Mouse (Mus musculus): ENCODE measurements around the gene Cdc42ep2. TPM values are rescaled to one million over a fixed set of nuclear protein-coding genes. Genes with fewer than 3 reads are reported as not detected.

Gene Cdc42ep2
- under 1 TPM; 0.06 to 0.79 TPM for polyA plus RNA-seq (2017; shearing (Covaris generic))

GRCm38 (mm10) chr19:5924713-5925093 is at the start of gene Cdc42ep2:
Gene Cdc42ep2 (minus strand): TSS chr19:5924816.

GRCm38 (mm10) chr19:5963883-5964562 is 39.4 kb upstream of the Cdc42ep2 start, which contains the start of gene Pola2:
Gene Pola2 (minus strand): TSS chr19:5964202.

GRCm38 (mm10) chr19:5913007-5913719 is 11.5 kb downstream of the Cdc42ep2 start, which contains the start of gene Dpf2:
Gene Dpf2 (minus strand): TSS chr19:5913010.

GRCm38 (mm10) chr19:5894002-5894678 is 30.5 kb downstream of the Cdc42ep2 start, which contains the start of gene Tigd3:
Gene Tigd3 (minus strand): TSS chr19:5894149.

GRCm38 (mm10) chr19:5877618-5878361 is 46.8 kb downstream of the Cdc42ep2 start, which contains the start of gene Slc25a45:
Gene Slc25a45 (plus strand): TSS chr19:5877808.

GRCm38 (mm10) chr19:5874969-5875480 is 49.6 kb downstream of the Cdc42ep2 start, which contains the start of gene Frmd8:
Gene Frmd8 (minus strand): TSS chr19:5875274.

Other genes starting within 250 kb of the Cdc42ep2 start
- gene Map3k11, start 236.1 kb downstream of the Cdc42ep2 start, polyA plus RNA-seq (2017; shearing (Covaris generic)), result 10 to 100 TPM; 47.3 to 58.7 TPM
- gene Pcnx3, start 235.9 kb downstream of the Cdc42ep2 start, polyA plus RNA-seq (2017; shearing (Covaris generic)), result 10 to 100 TPM; 27.6 to 46.4 TPM
- 1 to 10 TPM; 2.7 to 4.0 TPM for gene Kcnk7, start 220.4 kb downstream of the Cdc42ep2 start, polyA plus RNA-seq (2017; shearing (Covaris generic))
- gene Ehbp1l1, start 198.5 kb downstream of the Cdc42ep2 start, polyA plus RNA-seq (2017; shearing (Covaris generic)), result 10 to 100 TPM; 35.7 to 68.1 TPM
- gene Fam89b, start 195.2 kb downstream of the Cdc42ep2 start, polyA plus RNA-seq (2017; shearing (Covaris generic)), result 100 to 1,000 TPM; 101 to 122 TPM
- gene Ltbp3, start 183.9 kb downstream of the Cdc42ep2 start, polyA plus RNA-seq (2017; shearing (Covaris generic)), result under 1 TPM; 0.74 to 0.98 TPM
- gene Scyl1, start 153.4 kb downstream of the Cdc42ep2 start, polyA plus RNA-seq (2017; shearing (Covaris generic)), result 10 to 100 TPM; 45.0 to 60.9 TPM
- gene Frmd8, start 49.5 kb downstream of the Cdc42ep2 start, polyA plus RNA-seq (2017; shearing (Covaris generic)), result 100 to 1,000 TPM; 201 to 224 TPM
- gene Slc25a45, start 47.0 kb downstream of the Cdc42ep2 start, polyA plus RNA-seq (2017; shearing (Covaris generic)), result 10 to 100 TPM; 46.6 to 48.9 TPM
- gene Tigd3, start 30.7 kb downstream of the Cdc42ep2 start, polyA plus RNA-seq (2017; shearing (Covaris generic)), result 1 to 10 TPM in 1 of 2 experiments, under 1 TPM in 1; 0.20 to 1.5 TPM
- gene Dpf2, start 11.8 kb downstream of the Cdc42ep2 start, polyA plus RNA-seq (2017; shearing (Covaris generic)), result 100 to 1,000 TPM; 135 to 158 TPM
- 10 to 100 TPM; 47.2 to 52.6 TPM for gene Pola2, start 39.4 kb upstream of the Cdc42ep2 start, polyA plus RNA-seq (2017; shearing (Covaris generic))
- gene Slc22a20, start 61.3 kb upstream of the Cdc42ep2 start, polyA plus RNA-seq (2017; shearing (Covaris generic)), result under 1 TPM in 1 of 2 experiments, not detected in 1; 0.12 TPM
- 10 to 100 TPM; 64.7 to 92.5 TPM for gene Capn1, start 91.1 kb upstream of the Cdc42ep2 start, polyA plus RNA-seq (2017; shearing (Covaris generic))
- 10 to 100 TPM; 32.0 to 43.8 TPM for gene Syvn1, start 121.8 kb upstream of the Cdc42ep2 start, polyA plus RNA-seq (2017; shearing (Covaris generic))
- 10 to 100 TPM; 45.2 to 50.7 TPM for gene Mrpl49, start 133.0 kb upstream of the Cdc42ep2 start, polyA plus RNA-seq (2017; shearing (Covaris generic))
- gene Fau, start 133.0 kb upstream of the Cdc42ep2 start, polyA plus RNA-seq (2017; shearing (Covaris generic)), result 1,000 to 10,000 TPM in 1 of 2 experiments, 100 to 1,000 TPM in 1; 813 to 1,285 TPM
- 10 to 100 TPM; 32.8 to 52.1 TPM for gene Znhit2, start 136.4 kb upstream of the Cdc42ep2 start, polyA plus RNA-seq (2017; shearing (Covaris generic))
- gene Tm7sf2, start 143.6 kb upstream of the Cdc42ep2 start, polyA plus RNA-seq (2017; shearing (Covaris generic)), result 10 to 100 TPM; 11.1 to 11.2 TPM
- gene Vps51, start 152.4 kb upstream of the Cdc42ep2 start, polyA plus RNA-seq (2017; shearing (Covaris generic)), result 10 to 100 TPM; 70.2 to 73.2 TPM
- under 1 TPM; 0.31 to 0.42 TPM for gene Tmem262, start 155.2 kb upstream of the Cdc42ep2 start, polyA plus RNA-seq (2017; shearing (Covaris generic))
- gene Gm28374, start 157.4 kb upstream of the Cdc42ep2 start, polyA plus RNA-seq (2017; shearing (Covaris generic)), result 1 to 10 TPM in 1 of 2 experiments, under 1 TPM in 1; 0.45 to 1.5 TPM
- gene Zfpl1, start 160.1 kb upstream of the Cdc42ep2 start, polyA plus RNA-seq (2017; shearing (Covaris generic)), result 10 to 100 TPM; 44.0 to 47.3 TPM
- gene Cdca5, start 160.2 kb upstream of the Cdc42ep2 start, polyA plus RNA-seq (2017; shearing (Covaris generic)), result 10 to 100 TPM in 1 of 2 experiments, 1 to 10 TPM in 1; 9.4 to 10.0 TPM
- not detected for gene AC131692.1, start 169.6 kb upstream of the Cdc42ep2 start, polyA plus RNA-seq (2017; shearing (Covaris generic))
- under 1 TPM in 1 of 2 experiments, not detected in 1; 0.18 TPM for gene Naaladl1, start 181.0 kb upstream of the Cdc42ep2 start, polyA plus RNA-seq (2017; shearing (Covaris generic))
- gene Sac3d1, start 193.8 kb upstream of the Cdc42ep2 start, polyA plus RNA-seq (2017; shearing (Covaris generic)), result 10 to 100 TPM; 13.8 to 33.6 TPM
- 10 to 100 TPM; 30.2 to 35.6 TPM for gene Snx15, start 203.5 kb upstream of the Cdc42ep2 start, polyA plus RNA-seq (2017; shearing (Covaris generic))
- under 1 TPM in 1 of 2 experiments, not detected in 1; 0.75 TPM for gene Batf2, start 216.2 kb upstream of the Cdc42ep2 start, polyA plus RNA-seq (2017; shearing (Covaris generic))
- gene Arl2, start 216.7 kb upstream of the Cdc42ep2 start, polyA plus RNA-seq (2017; shearing (Covaris generic)), result 10 to 100 TPM; 14.8 to 26.8 TPM

Data from activated CD4-positive, CD25-positive, alpha-beta regulatory T cell (primary cell).